Mouse (Mus musculus): ENCODE results near the gene Ctdspl. TPM values are rescaled to one million over a fixed set of nuclear protein-coding genes. Genes with fewer than 3 reads are reported as not detected.

The Ctdspl gene
- polyA plus RNA-seq (2021), result 25.3 TPM

GRCm38 (mm10) chr9:118926111-118926650 is at the start of gene Ctdspl:
Gene Ctdspl, plus strand, starts transcription at chr9:118926453.
- DNase-seq (ENCODE audit: low read depth, low spot score), result no peak
- in situ Hi-C loops (cut with MboI; ENCODE audit: low pct_unique_long_range_greater_than_20kb), result no loop called here
- H3K27me3 ChIP-seq, result no peaks in the 10 kb centered on the region
- ChIA-PET POLR2A (interaction anchor here (0.5 to 1.7 kb wide), 5 partner anchors 10 to 294 kb away, joined by 3 to 5 read pairs (median 3); no protein-coding TSS in a partner anchor), CTCF (interaction anchor here (2.9 kb wide), 1 partner anchor 137 kb away, joined by 7 read pairs; no protein-coding TSS in a partner anchor)
- no peak for TF ChIP-seq CTCF (IDR thresholded peaks at IDR 0.05)
- peak; percentile 48 for ATAC-seq

DNA sequence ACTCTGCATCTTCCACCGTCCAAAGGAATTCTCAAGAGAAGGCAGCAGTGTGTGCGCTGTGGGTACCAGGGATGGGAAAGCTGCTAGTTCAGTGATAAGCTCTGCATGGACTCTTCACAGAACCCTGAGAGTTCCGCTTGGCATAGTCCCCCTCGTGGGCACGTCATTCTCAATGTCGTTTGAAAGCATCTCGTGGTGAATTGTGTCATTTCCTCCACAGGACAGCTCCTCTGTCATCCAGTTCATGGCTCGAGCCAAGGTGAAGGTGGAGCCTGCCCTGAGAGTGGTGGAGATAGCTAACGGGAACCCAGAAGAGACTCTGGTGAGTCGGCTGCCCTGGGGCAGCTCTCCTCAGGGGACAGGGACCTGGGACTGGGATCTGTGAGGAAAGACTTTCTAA is 49.4 kb upstream of the Ctdspl start:
- CTCF ChIA-PET, result interaction anchor here (1.1 kb wide), 1 partner anchor 30 kb away, joined by 3 read pairs; no protein-coding TSS in a partner anchor
- ATAC-seq (peak; percentile 67), DNase-seq (ENCODE audit: low read depth, low spot score) (peak; percentile 59)
- POLR2A ChIA-PET, result interaction anchor here (1.1 kb wide), 1 partner anchor 49 kb away, joined by 3 read pairs; the partner anchor contains the start of gene Ctdspl
- TF ChIP-seq CTCF (IDR thresholded peaks at IDR 0.05), result no peak
- in situ Hi-C loops (cut with MboI; ENCODE audit: low pct_unique_long_range_greater_than_20kb), result no loop called here
- no peaks in the 10 kb centered on the region for H3K27me3 ChIP-seq

- TF ChIP-seq CTCF (IDR thresholded peaks at IDR 0.05), result no peak
- DNase-seq (ENCODE audit: low read depth, low spot score), result peak; percentile 70
- ChIA-PET CTCF (interaction anchor here (1.1 kb wide), 1 partner anchor 30 kb away, joined by 3 read pairs; no protein-coding TSS in a partner anchor), POLR2A (interaction anchor here (1.1 kb wide), 1 partner anchor 48 kb away, joined by 3 read pairs; the partner anchor contains the start of gene Ctdspl)
- in situ Hi-C loops (cut with MboI; ENCODE audit: low pct_unique_long_range_greater_than_20kb), result no loop called here
- ATAC-seq, result peak; percentile 32
- no peaks in the 10 kb centered on the region for H3K27me3 ChIP-seq
Measured at GRCm38 (mm10) chr9:118877365-118878008, 48.8 kb upstream of the Ctdspl start.

- ATAC-seq (no peak), DNase-seq (ENCODE audit: low read depth, low spot score) (no peak)
- in situ Hi-C loops (cut with MboI; ENCODE audit: low pct_unique_long_range_greater_than_20kb), result no loop called here
- ChIA-PET CTCF (no interaction called here), POLR2A (no interaction called here)
- no peaks in the 10 kb centered on the region for H3K27me3 ChIP-seq
- TF ChIP-seq CTCF (IDR thresholded peaks at IDR 0.05), result no peak
Measured at GRCm38 (mm10) chr9:118878596-118878995, 47.7 kb upstream of the Ctdspl start.

- H3K27me3 ChIP-seq, result no peaks in the 10 kb centered on the region
- TF ChIP-seq CTCF (IDR thresholded peaks at IDR 0.05), result peak; percentile 61
- ChIA-PET CTCF (interaction anchor here (1.1 to 1.9 kb wide), 4 partner anchors 9 to 27 kb away, joined by 3 to 7 read pairs (median 4); no protein-coding TSS in a partner anchor), POLR2A (no interaction called here)
- ATAC-seq, result no peak
- in situ Hi-C loops (cut with MboI; ENCODE audit: low pct_unique_long_range_greater_than_20kb), result no loop called here
- DNase-seq (ENCODE audit: low read depth, low spot score), result no peak
Measured at GRCm38 (mm10) chr9:118881281-118881945, 44.8 kb upstream of the Ctdspl start.

DNA sequence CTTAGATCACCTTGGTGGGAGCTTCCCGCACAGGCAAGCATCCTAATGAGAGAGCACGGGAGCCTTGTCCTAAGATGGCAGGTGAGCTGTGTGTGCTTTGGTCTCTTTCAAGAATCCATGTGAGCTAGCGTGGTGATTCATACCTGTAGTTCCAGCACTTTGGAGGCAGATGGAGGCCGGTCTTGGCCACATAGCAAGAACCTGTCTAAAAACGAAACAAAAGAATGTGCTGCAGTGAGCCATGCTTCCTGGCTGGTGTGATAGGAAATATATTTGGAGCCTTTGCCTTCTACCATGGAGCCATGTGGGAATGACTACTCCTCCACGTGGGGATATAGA is 44.3 kb upstream of the Ctdspl start:
- H3K27me3 ChIP-seq, result no peaks in the 10 kb centered on the region
- in situ Hi-C loops (cut with MboI; ENCODE audit: low pct_unique_long_range_greater_than_20kb), result no loop called here
- ATAC-seq, result no peak
- CTCF ChIA-PET, result interaction anchor here (1.1 to 1.9 kb wide), 4 partner anchors 8 to 26 kb away, joined by 3 to 7 read pairs (median 4); no protein-coding TSS in a partner anchor
- DNase-seq (ENCODE audit: low read depth, low spot score), result no peak
- POLR2A ChIA-PET, result no interaction called here
- no peak for TF ChIP-seq CTCF (IDR thresholded peaks at IDR 0.05)

DNA sequence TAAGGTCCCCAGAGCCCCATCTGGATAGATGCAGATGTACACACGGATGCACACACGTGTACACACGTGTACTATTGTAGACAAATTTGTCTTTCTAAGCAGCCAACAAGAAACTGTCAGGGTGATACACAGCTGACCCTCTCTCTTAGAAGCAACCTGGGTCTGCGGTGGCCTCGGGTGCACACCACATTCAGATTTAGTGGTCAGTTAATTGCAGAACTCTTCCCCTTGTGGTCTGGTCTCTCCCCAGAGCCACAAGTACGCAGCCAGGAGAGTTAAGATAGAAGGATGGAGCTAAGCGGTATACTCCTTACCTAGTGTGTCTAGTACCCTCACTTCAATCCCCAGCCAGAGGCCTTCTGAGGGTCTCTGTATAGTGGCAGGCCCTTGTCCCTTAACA is 43.1 kb upstream of the Ctdspl start:
- POLR2A ChIA-PET, result no interaction called here
- no peak for TF ChIP-seq CTCF (IDR thresholded peaks at IDR 0.05)
- no peaks in the 10 kb centered on the region for H3K27me3 ChIP-seq
- CTCF ChIA-PET, result no interaction called here
- ATAC-seq (no peak), DNase-seq (ENCODE audit: low read depth, low spot score) (no peak)
- in situ Hi-C loops (cut with MboI; ENCODE audit: low pct_unique_long_range_greater_than_20kb), result no loop called here

GRCm38 (mm10) chr9:118885785-118886184 is 40.5 kb upstream of the Ctdspl start:
- ChIA-PET POLR2A (no interaction called here), CTCF (interaction anchor here (0.9 to 1.9 kb wide), 2 partner anchors 14 to 22 kb away, joined by 4 to 6 read pairs; no protein-coding TSS in a partner anchor)
- in situ Hi-C loops (cut with MboI; ENCODE audit: low pct_unique_long_range_greater_than_20kb), result no loop called here
- no peaks in the 10 kb centered on the region for H3K27me3 ChIP-seq
- peak; percentile 75 for ATAC-seq
- TF ChIP-seq CTCF (IDR thresholded peaks at IDR 0.05), result no peak
- no peak for DNase-seq (ENCODE audit: low read depth, low spot score)

DNA sequence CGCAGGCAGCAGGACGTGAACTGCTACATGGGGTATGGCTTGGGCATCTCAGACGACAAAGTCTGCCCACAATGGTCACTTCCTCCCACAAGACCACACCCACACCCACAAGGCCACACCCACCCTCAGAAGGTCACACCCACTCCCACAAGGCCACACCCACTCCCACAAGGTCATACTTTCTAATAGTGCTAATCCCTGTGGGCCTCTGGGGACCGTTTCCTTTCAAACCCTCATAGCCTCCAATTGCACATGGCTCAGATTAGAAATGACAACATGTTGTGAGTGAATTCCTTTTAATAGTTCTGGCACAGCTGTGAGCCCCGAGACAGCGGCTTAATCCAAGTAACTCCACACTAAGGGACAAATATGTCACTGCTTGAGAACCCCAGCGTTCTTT is 39.1 kb upstream of the Ctdspl start:
- CTCF ChIA-PET, result no interaction called here

DNA sequence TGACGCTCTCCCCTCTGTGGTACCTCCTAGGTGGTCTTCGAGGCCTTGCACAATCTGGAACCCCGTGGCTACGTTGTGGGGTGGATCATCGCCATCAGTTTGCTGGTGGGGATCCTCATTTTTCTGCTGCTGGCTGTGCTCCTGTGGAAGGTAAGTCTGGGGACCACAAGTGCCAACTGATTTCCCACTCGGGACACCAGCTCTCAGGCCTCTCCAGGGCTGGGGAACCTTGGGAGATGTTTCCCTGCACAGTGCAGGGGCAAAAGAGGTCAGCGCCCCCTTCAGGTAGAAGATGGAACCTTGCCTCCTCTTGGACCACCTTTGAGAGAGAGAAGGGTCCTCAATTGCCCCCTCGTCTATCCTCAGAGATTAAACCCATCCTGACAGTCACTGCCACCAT is 38.5 kb upstream of the Ctdspl start:
- in situ Hi-C loops (cut with MboI; ENCODE audit: low pct_unique_long_range_greater_than_20kb), result no loop called here
- no peaks in the 10 kb centered on the region for H3K27me3 ChIP-seq
- POLR2A ChIA-PET, result no interaction called here

More for the DNA sequence above, 39.1 kb upstream of the Ctdspl start:
- H3K27me3 ChIP-seq, result no peaks in the 10 kb centered on the region
- no peak for ATAC-seq
- DNase-seq (ENCODE audit: low read depth, low spot score), result no peak
- TF ChIP-seq CTCF (IDR thresholded peaks at IDR 0.05), result no peak
- in situ Hi-C loops (cut with MboI; ENCODE audit: low pct_unique_long_range_greater_than_20kb), result no loop called here
- POLR2A ChIA-PET, result no interaction called here

GRCm38 (mm10) chr9:118890149-118890548 is 36.1 kb upstream of the Ctdspl start:
- ATAC-seq, result no peak
- in situ Hi-C loops (cut with MboI; ENCODE audit: low pct_unique_long_range_greater_than_20kb), result no loop called here
- DNase-seq (ENCODE audit: low read depth, low spot score), result no peak
- CTCF ChIA-PET, result interaction anchor here (1.3 kb wide), 2 partner anchors 8 to 22 kb away, joined by 3 to 4 read pairs; no protein-coding TSS in a partner anchor
- no peaks in the 10 kb centered on the region for H3K27me3 ChIP-seq
- TF ChIP-seq CTCF (IDR thresholded peaks at IDR 0.05), result no peak
- POLR2A ChIA-PET, result no interaction called here

More for the DNA sequence above, 38.5 kb upstream of the Ctdspl start:
- TF ChIP-seq CTCF (IDR thresholded peaks at IDR 0.05), result no peak
- DNase-seq (ENCODE audit: low read depth, low spot score), result no peak
- CTCF ChIA-PET, result no interaction called here
- no peak for ATAC-seq

All from Patski (cell line).